Mouse (Mus musculus): Measurements from ENCODE around the gene Gm5798. TPM values are rescaled to one million over a fixed set of nuclear protein-coding genes. Genes with fewer than 3 reads are reported as not detected.

Gene Gm5798
- polyA plus RNA-seq (2014; fragmentation: Illumina TruSeq; extraction: RNeasy Lipid Tissue Mini Kit (QIAGEN cat#74804); ENCODE audit: low read depth, low replicate concordance), result not detected

DNA sequence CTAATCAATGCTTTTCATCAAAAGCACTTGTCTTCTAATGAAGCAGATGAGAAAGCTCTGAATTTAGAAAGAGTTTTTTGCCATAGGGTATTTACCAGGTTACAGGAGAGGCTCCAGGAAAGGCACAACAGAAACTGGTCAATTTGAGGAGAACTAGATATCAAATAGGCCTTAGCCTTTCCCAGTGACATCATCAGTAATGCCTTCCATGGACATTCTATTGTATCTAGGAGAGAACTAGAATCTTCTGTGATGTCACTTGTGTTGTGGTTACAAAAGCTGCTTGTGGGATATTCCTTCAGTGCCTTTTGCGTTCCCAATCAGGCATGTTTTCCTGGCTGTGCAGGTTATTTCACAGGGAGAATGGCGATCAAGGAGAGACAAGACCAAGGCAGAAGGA, at the start of gene Gm5798:
Gene Gm5798, plus strand, starts transcription at position 301 of the 400 bp plus-strand sequence.

DNA sequence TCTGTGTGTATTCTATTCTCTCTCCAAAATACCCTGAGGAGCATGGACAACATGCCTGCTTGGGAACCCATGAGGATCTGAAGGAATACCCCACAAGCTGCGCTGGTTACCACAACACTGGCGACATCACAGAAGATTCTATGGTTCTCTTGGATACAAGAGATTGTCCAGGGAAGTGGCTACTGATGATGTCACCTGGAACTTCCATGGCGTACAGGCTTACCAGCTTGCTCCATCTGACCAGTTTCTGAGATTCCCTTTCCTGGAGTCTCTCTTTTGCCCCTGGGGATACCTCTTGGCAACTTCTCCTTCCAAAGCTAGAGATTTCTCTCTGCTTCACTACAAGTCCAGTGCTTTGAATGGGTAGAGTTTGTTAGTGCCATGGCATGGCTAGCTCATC, 37.9 kb downstream of the Gm5798 start, which contains the start of gene Gm7945:
Gene Gm7945, minus strand, starts transcription at position 101 of the 400 bp plus-strand sequence.

Other genes starting within 250 kb of the Gm5798 start
- gene Mat1a, start 243.6 kb upstream of the Gm5798 start, polyA plus RNA-seq (2014; fragmentation: Illumina TruSeq; extraction: RNeasy Lipid Tissue Mini Kit (QIAGEN cat#74804); ENCODE audit: low read depth, low replicate concordance), result 0.47 TPM
- gene Sftpa1, start 216.8 kb upstream of the Gm5798 start, polyA plus RNA-seq (2014; fragmentation: Illumina TruSeq; extraction: RNeasy Lipid Tissue Mini Kit (QIAGEN cat#74804); ENCODE audit: low read depth, low replicate concordance), result not detected
- not detected for gene Mbl1, start 197.2 kb upstream of the Gm5798 start, polyA plus RNA-seq (2014; fragmentation: Illumina TruSeq; extraction: RNeasy Lipid Tissue Mini Kit (QIAGEN cat#74804); ENCODE audit: low read depth, low replicate concordance)
- 0.25 TPM for gene Sftpd, start 163.5 kb upstream of the Gm5798 start, polyA plus RNA-seq (2014; fragmentation: Illumina TruSeq; extraction: RNeasy Lipid Tissue Mini Kit (QIAGEN cat#74804); ENCODE audit: low read depth, low replicate concordance)
- not detected for gene Gm2832, start 69.8 kb upstream of the Gm5798 start, polyA plus RNA-seq (2014; fragmentation: Illumina TruSeq; extraction: RNeasy Lipid Tissue Mini Kit (QIAGEN cat#74804); ENCODE audit: low read depth, low replicate concordance)
- not detected for gene Gm7945, start 37.8 kb downstream of the Gm5798 start, polyA plus RNA-seq (2014; fragmentation: Illumina TruSeq; extraction: RNeasy Lipid Tissue Mini Kit (QIAGEN cat#74804); ENCODE audit: low read depth, low replicate concordance)
- not detected for gene Gm6482, start 59.7 kb downstream of the Gm5798 start, polyA plus RNA-seq (2014; fragmentation: Illumina TruSeq; extraction: RNeasy Lipid Tissue Mini Kit (QIAGEN cat#74804); ENCODE audit: low read depth, low replicate concordance)
- not detected for gene Gm7954, start 104.9 kb downstream of the Gm5798 start, polyA plus RNA-seq (2014; fragmentation: Illumina TruSeq; extraction: RNeasy Lipid Tissue Mini Kit (QIAGEN cat#74804); ENCODE audit: low read depth, low replicate concordance)
- gene Gm3486, start 140.9 kb downstream of the Gm5798 start, polyA plus RNA-seq (2014; fragmentation: Illumina TruSeq; extraction: RNeasy Lipid Tissue Mini Kit (QIAGEN cat#74804); ENCODE audit: low read depth, low replicate concordance), result 1.2 TPM
- gene Gm7970, start 207.0 kb downstream of the Gm5798 start, polyA plus RNA-seq (2014; fragmentation: Illumina TruSeq; extraction: RNeasy Lipid Tissue Mini Kit (QIAGEN cat#74804); ENCODE audit: low read depth, low replicate concordance), result not detected
- not detected for gene 1700049E17Rik2, start 224.6 kb downstream of the Gm5798 start, polyA plus RNA-seq (2014; fragmentation: Illumina TruSeq; extraction: RNeasy Lipid Tissue Mini Kit (QIAGEN cat#74804); ENCODE audit: low read depth, low replicate concordance)